Comparison of ENCODE assay signal across 8 mouse cellular contexts in genomic region chr17:47973563-47974472, GRCm38 (mm10). TPM values are rescaled to one million over a fixed set of nuclear protein-coding genes. Genes with fewer than 3 reads are reported as not detected.
DNase-seq lines count a peak whose midpoint lies in the region; ATAC-seq and TF ChIP-seq lines count a peak whose summit lies in the region.

No protein-coding gene starts in this region.

- H3K27me3 ChIP-seq in cerebellum, adult 2 months (ENCODE audit: control insufficient read depth, insufficient read depth, low read length): 0 out of 2 replicates have a peak, but pooled peaks cover 2% of the 10 kb centered on the region
- no peaks in the 10 kb centered on the region for H3K27me3 ChIP-seq in limb, embryonic 13.5 days
- H3K27me3 ChIP-seq in midbrain, embryonic 14.5 days (ENCODE audit: control insufficient read depth, insufficient read depth, low read length): peaks cover 8% of the 10 kb centered on the region; the same call in 1 of the 2 replicates
- H3K27me3 ChIP-seq in stomach, postnatal 0 days (ENCODE audit: control insufficient read depth, insufficient read depth, low read length): no peaks in the 10 kb centered on the region

- peak; percentile 11 to 31 for DNase-seq in cerebellum, adult 2 months
- DNase-seq in cerebellum, adult 9-11 months: no peak
- peak; percentile 77 for DNase-seq in gastrocnemius, postnatal 25 days
- peak; percentile 29 for DNase-seq in induced T-regulatory cell, adult 2 months (ENCODE audit: low read depth)
- DNase-seq in midbrain, embryonic 14.5 days: peak; percentile 86
- peak; percentile 89 for DNase-seq in stomach, postnatal 0 days (ENCODE audit: low spot score)

- peak overlapping the region; percentile 6 for H3K4me3 ChIP-seq in cerebellum, adult 2 months (replicated peaks; ENCODE audit: insufficient read depth, low read depth, low read length)
- peak overlapping the region; percentile 53 for H3K4me3 ChIP-seq in brown adipose tissue, adult 24 weeks (ENCODE audit: insufficient read depth, low read depth, low read length)
- H3K4me3 ChIP-seq in limb, embryonic 13.5 days: peak overlapping the region; percentile 37
- peak overlapping the region; percentile 39 for H3K4me3 ChIP-seq in midbrain, embryonic 14.5 days (replicated peaks; ENCODE audit: low read depth, low read length)
- H3K4me3 ChIP-seq in stomach, postnatal 0 days (ENCODE audit: low read depth, low read length): peak overlapping the region; percentile 35

- H3K4me1 ChIP-seq in cerebellum, adult 2 months (ENCODE audit: control insufficient read depth, insufficient read depth, low read length): peaks cover 6% of the 10 kb centered on the region; the same call in 1 of the 2 replicates
- peaks cover 7% of the 10 kb centered on the region; the same call in 1 of the 2 replicates for H3K4me1 ChIP-seq in brown adipose tissue, adult 24 weeks (ENCODE audit: control insufficient read depth, insufficient read depth, insufficient read length, low read length)
- peaks cover 50% of the 10 kb centered on the region for H3K4me1 ChIP-seq in limb, embryonic 13.5 days
- H3K4me1 ChIP-seq in midbrain, embryonic 14.5 days (ENCODE audit: control insufficient read depth, insufficient read depth, low read length): peaks cover 24% of the 10 kb centered on the region
- peaks cover 12% of the 10 kb centered on the region for H3K4me1 ChIP-seq in stomach, postnatal 0 days (replicated peaks; ENCODE audit: control insufficient read depth, insufficient read depth)

- no peak for TF ChIP-seq CTCF in cerebellum, adult 2 months (IDR thresholded peaks at IDR 0.05; ENCODE audit: borderline replicate concordance, insufficient read depth, low read depth, low read length)
- no peak for TF ChIP-seq CTCF in stomach, postnatal 0 days (IDR thresholded peaks at IDR 0.05; ENCODE audit: low read depth)

- H3K9me3 ChIP-seq in limb, embryonic 13.5 days: no peaks in the 10 kb centered on the region
- no peaks in the 10 kb centered on the region for H3K9me3 ChIP-seq in midbrain, embryonic 14.5 days (ENCODE audit: control insufficient read depth, low read length)
- no peaks in the 10 kb centered on the region for H3K9me3 ChIP-seq in stomach, postnatal 0 days (ENCODE audit: control insufficient read depth, low read length)

- H3K4me2 ChIP-seq in limb, embryonic 13.5 days (replicated peaks): peak overlapping the region; percentile 69
- peak overlapping the region; percentile 69 for H3K4me2 ChIP-seq in midbrain, embryonic 14.5 days (ENCODE audit: low read length)
- H3K4me2 ChIP-seq in stomach, postnatal 0 days (replicated peaks; ENCODE audit: low read depth): peak overlapping the region; percentile 66

- no peak overlapping the region for H3K27ac ChIP-seq in cerebellum, adult 2 months (ENCODE audit: insufficient read depth, low read length)
- peak overlapping the region; percentile 82 for H3K27ac ChIP-seq in brown adipose tissue, adult 24 weeks (replicated peaks; ENCODE audit: low read depth, low read length)
- H3K27ac ChIP-seq in limb, embryonic 13.5 days: peak overlapping the region; percentile 98
- peak overlapping the region; percentile 17; the same call in 1 of the 2 replicates for H3K27ac ChIP-seq in midbrain, embryonic 14.5 days (replicated peaks; ENCODE audit: low read depth, low read length)
- peak overlapping the region; percentile 92 for H3K27ac ChIP-seq in stomach, postnatal 0 days (replicated peaks)

- TF ChIP-seq EP300 in stomach, postnatal 0 days (optimal IDR thresholded peaks at IDR 0.05): no peak

- 5% methylated on average over 61 of the region's 61 CpGs for WGBS in cerebellum, adult 2 months
- WGBS in limb, embryonic 13.5 days: 3% methylated on average over 61 of the region's 61 CpGs
- WGBS in midbrain, embryonic 14.5 days: 2% methylated on average over 61 of the region's 61 CpGs
- WGBS in stomach, postnatal 0 days: 3% methylated on average over 61 of the region's 61 CpGs

- peak overlapping the region; percentile 56 for H3K9ac ChIP-seq in limb, embryonic 13.5 days
- peak overlapping the region; percentile 30; the same call in 1 of the 2 replicates for H3K9ac ChIP-seq in midbrain, embryonic 14.5 days (replicated peaks; ENCODE audit: low read length)
- H3K9ac ChIP-seq in stomach, postnatal 0 days (ENCODE audit: low read length): peak overlapping the region; percentile 54

- peak; percentile 62 for ATAC-seq in limb, embryonic 13.5 days (ENCODE audit: low FRiP score, low read depth)
- peak; percentile 66; the same call in 1 of the 2 replicates for ATAC-seq in midbrain, embryonic 14.5 days (ENCODE audit: low FRiP score, low TSS enrichment)
- peak; percentile 73 for ATAC-seq in stomach, postnatal 0 days (ENCODE audit: low FRiP score, low TSS enrichment)

- TF ChIP-seq POLR2A in cerebellum, adult 2 months (IDR thresholded peaks at IDR 0.05; ENCODE audit: borderline replicate concordance, insufficient read depth, low read length): no peak

- H3K36me3 ChIP-seq in limb, embryonic 13.5 days: no peaks in the 10 kb centered on the region
- H3K36me3 ChIP-seq in midbrain, embryonic 14.5 days (ENCODE audit: control insufficient read depth, insufficient read depth, low read length): no peaks in the 10 kb centered on the region
- H3K36me3 ChIP-seq in stomach, postnatal 0 days (ENCODE audit: control insufficient read depth, insufficient read depth, low read length): no peaks in the 10 kb centered on the region

RNA-seq across cellular contexts. Expression of gene Foxp4, which starts 49.4 kb away (rescaled TPM):
- 52.4 and 55.4 TPM in 2 replicates for polyA plus RNA-seq in cerebellum, adult 2 months (2012; rRNA removed)
- polyA plus RNA-seq in brown adipose tissue, adult 24 weeks (2012; ENCODE audit: insufficient read depth, insufficient read length, missing spikeins): 8.5 and 9.2 TPM in 2 replicates
- 1 to 10 TPM; 6.4 to 7.6 TPM for total RNA-seq in gastrocnemius, postnatal 25 days (2021)
- polyA plus RNA-seq in limb, embryonic 13.5 days (2015; fragmentation: Nextera tagmentation; extraction: Ambion mirVana): 25.9 and 30.2 TPM in 2 replicates
- 40.6 and 40.9 TPM in 2 replicates for polyA plus RNA-seq in midbrain, embryonic 14.5 days (2014; fragmentation: Nextera tagmentation; extraction: Ambion mirVana)
- 14.6 and 17.9 TPM in 2 replicates for polyA plus RNA-seq in stomach, postnatal 0 days (2015; fragmentation: Nextera tagmentation; extraction: Ambion mirVana)
